Mouse (Mus musculus) lung, postnatal 0 days (tissue): ENCODE measurements around the gene Sh3bp2.

Experiments
- CTCF ChIP-seq: IDR thresholded peaks from 2 replicates; pipeline ENCODE4 v1.5.1; 2016; ENCODE audit warnings: antibody characterized with exemption, mild to moderate bottlenecking
- EP300 ChIP-seq: IDR thresholded peaks from 2 replicates; pipeline ENCODE4 v1.6.1; 2016; ENCODE audit warnings: antibody characterized with exemption, mild to moderate bottlenecking, control low read depth

- no peak for TF ChIP-seq CTCF
- TF ChIP-seq EP300: no peak
These were observed 53.7 kb downstream of the Sh3bp2 start for GRCm38 (mm10) chr5:34579377-34579776.
